Mouse (Mus musculus) kidney, embryonic 14.5 days (tissue): ENCODE results near the gene Piezo1. TPM values are rescaled to one million over a fixed set of nuclear protein-coding genes. Genes with fewer than 3 reads are reported as not detected.
A peak's percentile ranks its signal among the peaks of the same experiment; 100 is the strongest.

Experiments
- ATAC-seq: fragments of 200-750 bp; cut with Nextera tagmentation; 2 replicates; pipeline ENCODE4 v1.8.0; 2017; ENCODE audit warnings: moderate number of reproducible peaks, mild to moderate bottlenecking, moderate TSS enrichment, moderate library complexity; ENCODE audit not compliant: low FRiP score, low TSS enrichment
- H3K27ac ChIP-seq: fragments of 300-500 bp; sonication (generic); 2 replicates; pipeline ENCODE4 v1.5.1; 2014; ENCODE audit warnings: low read depth, mild to moderate bottlenecking, low read length, moderate library complexity, mixed read lengths
- H3K27me3 ChIP-seq: fragments of 300-500 bp; sonication (generic); 2 replicates; pipeline ENCODE4 v1.6.1; 2014; ENCODE audit warnings: mild to moderate bottlenecking, low read length; ENCODE audit not compliant: control insufficient read depth, insufficient read depth
- H3K36me3 ChIP-seq: fragments of 300-500 bp; sonication (generic); 2 replicates; pipeline ENCODE4 v1.6.1; 2014; ENCODE audit warnings: low read length, mixed read lengths; ENCODE audit not compliant: control insufficient read depth, insufficient read depth
- H3K4me1 ChIP-seq: fragments of 300-500 bp; sonication (generic); 2 replicates; pipeline ENCODE4 v1.6.1; 2014; ENCODE audit warnings: low read length, mixed read lengths; ENCODE audit not compliant: control insufficient read depth, insufficient read depth
- H3K4me2 ChIP-seq: fragments of 300-500 bp; sonication (generic); replicated peaks from 2 replicates; pipeline ENCODE4 v1.6.1; 2014; ENCODE audit warnings: low read depth, mild to moderate bottlenecking, low read length
- H3K4me3 ChIP-seq: fragments of 300-500 bp; sonication (generic); 2 replicates; pipeline ENCODE4 v1.5.1; 2014; ENCODE audit warnings: mild to moderate bottlenecking, low read length
- H3K9ac ChIP-seq: fragments of 300-500 bp; sonication (generic); 2 replicates; pipeline ENCODE4 v1.6.1; 2014; ENCODE audit warnings: low read depth, mild to moderate bottlenecking, low read length, moderate library complexity
- H3K9me3 ChIP-seq: fragments of 300-500 bp; sonication (generic); 2 replicates; pipeline ENCODE4 v1.6.1; 2016; ENCODE audit warnings: low read length; ENCODE audit not compliant: control insufficient read depth
- WGBS: fragments of 180-500 bp; shearing (Covaris S2); extraction: QIAGEN DNeasy Blood & Tissue Kit; methylation state at CpG from one replicate; pipeline ENCODE4 v1.1.7; 2014; 5-methylcytosine and 5-hydroxymethylcytosine counted together
- polyA plus RNA-seq: library from polyadenylated mRNA; unstranded; fragments of >200 nt; fragmentation: Nextera tagmentation; extraction: Ambion mirVana; gene quantifications from 2 replicates; pipeline ENCODE4 v1.2.1, GENCODE M21; 2014

Gene Piezo1
- polyA plus RNA-seq, 1 experiment from 2014 or later = 17.9 TPM

GRCm38 (mm10) chr8:122462510-122462909 lies 88.6 kb downstream of the Piezo1 start:
- H3K36me3 ChIP-seq = peaks cover 10% of the 10 kb centered on the region
- H3K9me3 ChIP-seq = no peaks in the 10 kb centered on the region
- peaks cover 9% of the 10 kb centered on the region; the same call in 1 of the 2 replicates for H3K4me1 ChIP-seq
- H3K4me2 ChIP-seq = no peak overlapping the region
- no peak overlapping the region for H3K9ac ChIP-seq
- H3K4me3 ChIP-seq = no peak overlapping the region
- no peak for ATAC-seq
- WGBS = 71% methylated on average over 8 of the region's 8 CpGs
- H3K27ac ChIP-seq = no peak overlapping the region
- peaks cover 26% of the 10 kb centered on the region for H3K27me3 ChIP-seq

- H3K36me3 ChIP-seq = peaks cover under 1% of the 10 kb centered on the region
- H3K9ac ChIP-seq = no peak overlapping the region
- H3K27ac ChIP-seq = no peak overlapping the region
- peaks cover 30% of the 10 kb centered on the region for H3K27me3 ChIP-seq
- H3K4me1 ChIP-seq = peaks cover 9% of the 10 kb centered on the region; the same call in 1 of the 2 replicates
- ATAC-seq = no peak
- no peak overlapping the region for H3K4me2 ChIP-seq
- H3K9me3 ChIP-seq = no peaks in the 10 kb centered on the region
- 67% methylated on average over 11 of the region's 11 CpGs for WGBS
- H3K4me3 ChIP-seq = no peak overlapping the region
Observed at GRCm38 (mm10) chr8:122461473-122462148, 89.5 kb downstream of the Piezo1 start.

GRCm38 (mm10) chr8:122460524-122461472 lies 90.3 kb downstream of the Piezo1 start, which contains the start of gene Snai3:
TSS of gene Snai3 (minus strand) at chr8:122460733.
- H3K27me3 ChIP-seq = peaks cover 30% of the 10 kb centered on the region
- H3K4me2 ChIP-seq = peak within 1 kb of the TSS; percentile 71
- ATAC-seq = peak; percentile 87
- no peaks in the 10 kb centered on the region; the same call in 1 of the 2 replicates for H3K36me3 ChIP-seq
- peaks cover 9% of the 10 kb centered on the region; the same call in 1 of the 2 replicates for H3K4me1 ChIP-seq
- H3K9me3 ChIP-seq = no peaks in the 10 kb centered on the region
- no peak within 1 kb of the TSS for H3K27ac ChIP-seq
- peak within 1 kb of the TSS; percentile 42; the same call in 1 of the 2 replicates for H3K9ac ChIP-seq
- 3% methylated on average over 56 of the region's 56 CpGs for WGBS
- H3K4me3 ChIP-seq = peak within 1 kb of the TSS; percentile 37

GRCm38 (mm10) chr8:122459990-122460389 lies 91.1 kb downstream of the Piezo1 start:
- 29% methylated on average over 7 of the region's 7 CpGs for WGBS

GRCm38 (mm10) chr8:122459218-122459900 lies 91.8 kb downstream of the Piezo1 start:
- 53% methylated on average over 5 of the region's 6 CpGs for WGBS

More at GRCm38 (mm10) chr8:122459990-122460389, 91.1 kb downstream of the Piezo1 start:
- no peaks in the 10 kb centered on the region for H3K9me3 ChIP-seq
- H3K4me1 ChIP-seq = peaks cover 9% of the 10 kb centered on the region; the same call in 1 of the 2 replicates
- H3K27me3 ChIP-seq = peaks cover 30% of the 10 kb centered on the region
- no peak for ATAC-seq
- no peaks in the 10 kb centered on the region for H3K36me3 ChIP-seq
- peak overlapping the region; percentile 37 for H3K4me3 ChIP-seq
- H3K4me2 ChIP-seq = peak overlapping the region; percentile 71
- H3K9ac ChIP-seq = 0 out of 2 replicates have a peak overlapping the region, but pooled peaks have one; percentile 42
- H3K27ac ChIP-seq = no peak overlapping the region

GRCm38 (mm10) chr8:122457171-122457570 lies 94.0 kb downstream of the Piezo1 start:
- Histone ChIP-seq H3K27ac (no peak overlapping the region), H3K4me3 (no peak overlapping the region), H3K36me3 (no peaks in the 10 kb centered on the region), H3K4me2 (no peak overlapping the region), H3K9me3 (no peaks in the 10 kb centered on the region), H3K9ac (no peak overlapping the region), H3K4me1 (peaks cover 9% of the 10 kb centered on the region; the same call in 1 of the 2 replicates), H3K27me3 (peaks cover 30% of the 10 kb centered on the region)
- no peak for ATAC-seq
- 78% methylated on average over 11 of the region's 11 CpGs for WGBS

More at GRCm38 (mm10) chr8:122459218-122459900, 91.8 kb downstream of the Piezo1 start:
- H3K27ac ChIP-seq = no peak overlapping the region
- no peaks in the 10 kb centered on the region for H3K9me3 ChIP-seq
- H3K36me3 ChIP-seq = no peaks in the 10 kb centered on the region
- peaks cover 9% of the 10 kb centered on the region; the same call in 1 of the 2 replicates for H3K4me1 ChIP-seq
- H3K9ac ChIP-seq = no peak overlapping the region
- peaks cover 30% of the 10 kb centered on the region for H3K27me3 ChIP-seq
- H3K4me3 ChIP-seq = no peak overlapping the region
- H3K4me2 ChIP-seq = no peak overlapping the region
- ATAC-seq = no peak

- Histone ChIP-seq H3K4me1 (0 out of 2 replicates have a peak, but pooled peaks cover 2% of the 10 kb centered on the region), H3K4me2 (no peak overlapping the region), H3K27me3 (peaks cover 12% of the 10 kb centered on the region), H3K4me3 (no peak overlapping the region), H3K36me3 (no peaks in the 10 kb centered on the region), H3K27ac (no peak overlapping the region), H3K9ac (no peak overlapping the region), H3K9me3 (no peaks in the 10 kb centered on the region)
- WGBS = 86% methylated on average over 6 of the region's 6 CpGs
- no peak for ATAC-seq
Observed at GRCm38 (mm10) chr8:122454409-122454808, 96.7 kb downstream of the Piezo1 start.

GRCm38 (mm10) chr8:122452154-122452553 lies 99.0 kb downstream of the Piezo1 start:
- 88% methylated on average over 10 of the region's 10 CpGs for WGBS

More at GRCm38 (mm10) chr8:122452154-122452553, 99.0 kb downstream of the Piezo1 start:
- Histone ChIP-seq H3K4me3 (no peak overlapping the region), H3K4me1 (0 out of 2 replicates have a peak, but pooled peaks cover 2% of the 10 kb centered on the region), H3K9me3 (no peaks in the 10 kb centered on the region), H3K9ac (no peak overlapping the region), H3K36me3 (no peaks in the 10 kb centered on the region), H3K27ac (no peak overlapping the region), H3K27me3 (peaks cover 1% of the 10 kb centered on the region; the same call in 1 of the 2 replicates), H3K4me2 (no peak overlapping the region)
- no peak for ATAC-seq
